Mouse (Mus musculus): ENCODE results near the gene Smarca1.

Smarca1 gene

GRCm38 (mm10) chrX:47892431-47893024 lies at the start of gene Smarca1:
Gene Smarca1 (minus strand): TSS chrX:47892974.
- in situ Hi-C loops (cut with MboI; ENCODE audit: unreplicated experiment in 2 of 2), result no loop called here

GRCm38 (mm10) chrX:47937740-47938139 lies 45.0 kb upstream of the Smarca1 start:
- in situ Hi-C loops (cut with MboI; ENCODE audit: unreplicated experiment in 2 of 2), result no loop called here

DNA sequence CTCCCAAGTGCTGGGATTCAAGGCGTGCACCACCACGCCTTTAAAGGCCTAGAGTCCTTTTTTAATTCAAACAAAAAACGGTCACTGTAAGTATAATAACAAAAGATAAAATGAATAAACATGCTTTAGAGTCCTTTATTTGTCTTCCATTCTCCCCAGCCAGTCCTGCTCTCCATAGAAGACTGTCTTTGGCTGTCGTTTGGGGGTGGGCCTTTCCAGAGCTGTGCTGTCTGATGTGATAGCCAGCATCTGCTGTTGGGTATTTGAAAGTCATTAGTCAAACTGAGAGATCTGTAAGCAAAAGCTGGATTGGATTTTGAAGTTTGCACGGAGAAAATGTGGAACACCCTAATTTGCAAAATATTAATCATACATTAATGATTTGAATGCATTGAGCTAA lies 44.1 kb upstream of the Smarca1 start:
- in situ Hi-C loops (cut with MboI; ENCODE audit: unreplicated experiment in 2 of 2), result no loop called here

DNA sequence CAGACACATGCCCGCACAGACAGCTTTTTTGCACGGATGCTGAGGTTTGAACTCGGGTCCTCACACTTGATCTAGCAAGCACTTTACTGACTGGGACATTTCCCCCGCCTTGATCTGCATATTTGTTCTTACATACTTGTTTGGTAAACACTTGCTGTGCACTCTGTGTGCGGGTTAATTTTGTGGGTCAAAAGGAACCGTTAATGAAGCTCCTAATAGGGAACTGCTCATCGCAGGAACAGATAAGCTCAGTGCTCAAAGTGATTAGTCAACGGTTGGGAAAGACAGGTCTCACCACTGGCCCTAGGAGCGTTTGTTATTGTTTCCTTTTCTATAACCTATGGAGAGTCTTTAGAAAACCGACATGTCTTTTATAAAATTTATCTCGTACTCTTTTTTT lies 41.6 kb upstream of the Smarca1 start:
- in situ Hi-C loops (cut with MboI; ENCODE audit: unreplicated experiment in 2 of 2), result no loop called here

- in situ Hi-C loops (cut with MboI; ENCODE audit: unreplicated experiment in 2 of 2), result no loop called here
These were observed 37.7 kb upstream of the Smarca1 start for GRCm38 (mm10) chrX:47930449-47930848.

GRCm38 (mm10) chrX:47927981-47928380 lies 35.2 kb upstream of the Smarca1 start:
- in situ Hi-C loops (cut with MboI; ENCODE audit: unreplicated experiment in 2 of 2), result no loop called here

DNA sequence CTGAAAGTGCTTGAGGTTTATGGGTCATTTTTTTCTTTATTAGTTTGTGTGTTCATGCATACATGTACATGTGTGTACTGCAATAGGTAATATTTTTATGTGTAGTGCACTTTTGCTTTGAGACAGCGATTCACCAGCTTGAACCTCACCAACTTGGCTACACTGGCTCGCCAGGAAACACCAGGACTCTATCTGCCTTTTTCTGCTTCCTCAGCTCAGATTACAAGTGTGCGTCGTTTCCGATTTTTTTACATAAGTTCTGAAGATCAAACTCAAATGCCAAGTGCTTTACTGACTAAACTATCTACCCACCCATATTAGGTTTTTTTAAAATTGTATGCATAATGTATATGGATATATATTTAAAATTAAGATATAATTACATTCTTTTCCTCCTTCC lies 27.8 kb upstream of the Smarca1 start:
- in situ Hi-C loops (cut with MboI; ENCODE audit: unreplicated experiment in 2 of 2), result no loop called here

- in situ Hi-C loops (cut with MboI; ENCODE audit: unreplicated experiment in 2 of 2), result no loop called here
These were observed 24.1 kb upstream of the Smarca1 start for GRCm38 (mm10) chrX:47916831-47917230.

GRCm38 (mm10) chrX:47913543-47913938 lies 20.8 kb upstream of the Smarca1 start:
- in situ Hi-C loops (cut with MboI; ENCODE audit: unreplicated experiment in 2 of 2), result no loop called here

- in situ Hi-C loops (cut with MboI; ENCODE audit: unreplicated experiment in 2 of 2), result no loop called here
These were observed 20.2 kb upstream of the Smarca1 start for GRCm38 (mm10) chrX:47912904-47913542.

DNA sequence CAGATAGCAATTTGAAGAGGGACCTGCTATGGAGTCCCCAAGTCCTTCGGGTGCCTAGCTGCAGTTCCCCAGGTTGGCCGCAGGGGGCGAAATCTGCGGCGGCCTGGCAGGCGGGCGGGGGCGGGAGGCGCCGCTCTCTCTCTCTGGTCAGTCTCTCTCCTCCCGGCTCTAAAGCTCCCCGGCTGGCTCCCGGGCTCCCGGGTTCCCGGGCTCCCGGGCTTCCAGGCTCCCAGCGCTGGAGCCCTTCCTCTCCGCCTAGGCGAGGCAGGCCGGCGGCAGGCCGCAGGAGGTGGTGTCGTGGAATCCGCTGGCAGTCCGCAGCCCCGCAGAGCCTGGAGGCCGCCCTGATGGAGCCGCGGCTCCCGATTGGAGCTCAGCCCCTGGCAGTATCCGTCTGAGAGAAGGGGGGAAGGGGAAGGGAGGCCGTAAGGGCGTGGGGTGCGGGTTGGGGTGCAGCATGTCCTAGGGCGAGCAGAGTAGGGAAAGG lies 19.6 kb upstream of the Smarca1 start, which contains the start of gene Ocrl:
Gene Ocrl, plus strand, starts transcription at position 82 of the 487 bp plus-strand sequence.
- in situ Hi-C loops (cut with MboI; ENCODE audit: unreplicated experiment in 2 of 2), result no loop called here

DNA sequence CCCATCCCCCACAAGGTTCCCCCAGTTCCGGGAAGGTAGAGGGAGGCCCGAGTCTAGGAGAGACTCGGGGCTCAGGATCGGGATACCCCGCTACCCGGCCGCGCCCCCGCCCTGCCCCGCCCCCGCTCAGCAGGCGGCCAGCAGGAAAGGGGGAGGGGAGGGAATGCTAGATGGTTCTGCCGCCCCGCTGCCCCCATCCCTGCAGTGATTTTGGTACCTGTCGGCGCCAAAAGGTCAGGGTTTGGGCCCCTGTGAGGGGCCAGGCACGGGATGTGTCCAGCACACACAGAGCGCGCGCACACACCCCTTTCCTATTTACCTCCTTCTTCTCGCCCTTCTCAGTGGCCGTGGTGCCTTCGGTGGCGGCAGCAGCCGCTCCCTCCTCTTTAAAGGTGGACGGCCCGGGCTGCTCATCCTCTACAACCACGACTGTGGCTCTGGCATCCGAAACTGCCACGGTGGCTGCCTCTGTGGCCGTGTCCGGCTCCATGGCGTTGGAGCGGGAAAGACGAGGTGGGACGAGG lies 805 bp downstream of the Smarca1 start:
- in situ Hi-C loops (cut with MboI; ENCODE audit: unreplicated experiment in 2 of 2), result no loop called here

DNA sequence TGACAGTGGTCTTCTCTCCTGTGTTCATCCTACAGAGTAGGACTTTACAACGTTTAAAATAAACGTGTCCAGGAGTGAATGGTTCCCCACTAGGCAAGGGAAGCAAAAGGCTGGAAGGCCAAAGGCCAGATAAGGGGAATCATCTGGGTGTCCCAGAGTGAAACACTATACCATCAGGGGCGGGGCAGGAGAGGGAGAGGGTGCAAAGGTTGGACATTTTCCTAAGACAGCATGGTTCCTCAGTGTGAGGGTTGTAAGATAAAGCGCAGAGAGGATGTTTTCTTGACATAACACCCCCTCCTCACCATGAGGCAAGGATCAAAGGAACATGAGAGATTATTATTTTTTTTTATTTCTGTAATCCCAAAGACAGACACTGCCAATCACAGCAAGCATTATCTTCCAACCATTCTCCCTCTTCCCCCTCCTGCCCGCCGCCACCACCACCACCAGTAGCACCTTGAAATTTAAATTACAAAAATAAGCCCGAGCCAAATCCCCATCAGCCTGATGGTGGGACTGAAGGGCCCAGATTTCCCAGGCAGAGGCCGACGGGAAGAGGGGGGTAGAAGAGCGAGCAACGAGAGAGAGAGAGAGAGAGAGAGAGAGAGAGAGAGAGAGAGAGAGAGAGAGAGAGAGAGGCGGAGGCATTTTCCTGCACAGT lies 1.4 kb downstream of the Smarca1 start:
- in situ Hi-C loops (cut with MboI; ENCODE audit: unreplicated experiment in 2 of 2), result no loop called here

DNA sequence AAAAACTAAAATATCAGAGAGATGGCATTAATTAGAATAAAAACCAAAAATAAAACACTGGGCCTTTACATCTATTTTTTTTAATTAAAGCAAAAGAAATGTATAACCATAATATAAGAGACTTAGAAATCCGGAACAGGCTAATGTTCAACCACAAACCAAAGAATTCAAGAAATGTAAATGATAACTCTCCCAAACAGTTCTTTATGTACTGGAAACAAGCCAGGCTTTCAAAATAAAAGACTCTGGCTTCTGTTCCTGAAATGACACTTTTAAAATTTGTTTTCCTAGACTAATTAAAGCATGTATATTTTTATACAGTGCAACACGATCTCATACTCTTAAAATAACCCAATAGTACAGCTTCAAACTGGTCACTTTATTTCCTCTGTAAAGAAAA lies 5.4 kb downstream of the Smarca1 start:
- in situ Hi-C loops (cut with MboI; ENCODE audit: unreplicated experiment in 2 of 2), result no loop called here

DNA sequence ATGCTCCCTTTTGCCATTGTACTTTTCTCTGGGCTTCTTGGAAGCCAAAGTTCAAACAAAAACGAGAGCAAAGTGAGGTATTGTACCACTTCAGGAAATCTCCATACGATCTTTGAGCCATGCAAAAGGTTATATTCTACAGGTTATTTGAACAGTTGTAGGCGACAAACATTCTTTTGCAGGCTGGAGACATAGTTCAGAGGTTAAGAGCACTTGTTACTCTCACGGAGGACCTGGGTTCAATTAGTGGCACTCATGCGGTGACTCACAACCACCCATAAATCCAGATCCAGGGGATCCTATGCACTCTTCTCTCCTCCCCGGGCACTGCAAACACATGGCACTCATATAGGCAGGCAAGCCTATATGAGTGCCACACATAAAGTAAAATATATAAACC lies 10.0 kb downstream of the Smarca1 start:
- in situ Hi-C loops (cut with MboI; ENCODE audit: unreplicated experiment in 2 of 2), result no loop called here

GRCm38 (mm10) chrX:47880052-47880451 lies 12.7 kb downstream of the Smarca1 start:
- in situ Hi-C loops (cut with MboI; ENCODE audit: unreplicated experiment in 2 of 2), result no loop called here

- in situ Hi-C loops (cut with MboI; ENCODE audit: unreplicated experiment in 2 of 2), result no loop called here
These were observed 34.2 kb downstream of the Smarca1 start for GRCm38 (mm10) chrX:47858544-47858943.

DNA sequence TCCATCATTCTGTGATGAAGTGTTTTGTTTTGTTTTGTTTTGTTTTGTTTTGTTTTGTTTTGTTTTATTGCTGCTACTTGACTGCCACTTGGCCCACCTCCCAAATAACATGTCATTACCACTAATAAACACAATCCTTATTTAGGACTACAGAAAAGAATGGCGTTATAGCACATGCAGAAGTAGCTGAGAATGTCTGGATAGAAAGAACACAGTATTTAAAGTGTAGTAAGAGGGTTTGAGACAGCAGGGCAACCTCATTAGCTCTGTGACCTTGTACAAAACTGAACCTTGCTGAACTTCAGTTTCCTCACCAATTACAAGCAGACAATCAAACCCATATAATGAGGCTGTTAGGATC lies 57.0 kb downstream of the Smarca1 start:
- in situ Hi-C loops (cut with MboI; ENCODE audit: unreplicated experiment in 2 of 2), result no loop called here

GRCm38 (mm10) chrX:47835098-47835834 lies 57.5 kb downstream of the Smarca1 start:
- in situ Hi-C loops (cut with MboI; ENCODE audit: unreplicated experiment in 2 of 2), result no loop called here

DNA sequence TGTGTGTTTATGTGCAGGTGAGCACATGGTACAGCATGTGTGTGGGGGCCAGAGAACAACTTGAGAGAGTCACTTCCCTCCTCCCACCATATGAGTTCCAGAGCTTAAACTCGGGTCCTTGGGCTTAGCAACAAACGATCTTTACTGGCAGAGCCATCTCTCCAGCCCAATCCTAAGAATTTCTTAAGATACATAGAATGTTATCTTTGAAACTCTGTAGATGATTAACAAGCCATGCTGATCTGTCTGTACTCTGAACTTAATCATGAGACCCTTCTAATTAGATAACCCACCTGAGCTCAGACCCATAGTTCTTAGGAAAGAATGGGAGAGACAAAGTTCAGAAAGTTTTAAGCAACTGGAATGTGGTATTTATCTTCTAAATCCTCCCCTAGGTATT lies 59.3 kb downstream of the Smarca1 start:
- in situ Hi-C loops (cut with MboI; ENCODE audit: unreplicated experiment in 2 of 2), result no loop called here

- in situ Hi-C loops (cut with MboI; ENCODE audit: unreplicated experiment in 2 of 2), result no loop called here
These were observed 72.2 kb downstream of the Smarca1 start for GRCm38 (mm10) chrX:47820566-47820965.
